Mouse (Mus musculus): ENCODE measurements at regions not wholly inside any gene's neighbourhood (a gene's known extent, or its start where the extent isn't known, plus 50 kb on each side); places are given as distances from the start of the nearest gene placed in this dataset.

DNA sequence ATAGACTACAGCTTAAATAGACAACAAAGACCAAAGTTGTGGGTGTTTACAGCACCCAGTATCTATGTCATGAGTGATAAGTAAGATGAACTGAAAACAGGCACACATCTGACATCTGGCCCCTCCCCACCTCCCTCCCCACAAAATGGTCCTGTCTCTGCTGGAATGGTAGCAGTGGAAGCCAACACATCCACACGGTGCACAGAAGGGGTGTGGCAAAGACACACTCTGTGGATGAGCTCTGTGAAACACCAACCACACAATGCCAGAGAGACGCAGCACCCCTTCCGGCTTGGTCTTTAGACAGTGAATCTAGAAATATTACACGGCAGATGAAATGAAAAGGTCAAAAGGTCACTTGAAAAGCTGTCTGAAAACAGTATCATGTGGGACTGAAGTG, 85.6 kb downstream of the Fgf18 start:
- H3K4me2 ChIP-seq = no peak overlapping the region
- 75% methylated on average over 4 of the region's 4 CpGs for WGBS
- H3K4me3 ChIP-seq (replicated peaks) = no peak overlapping the region
- H3K27ac ChIP-seq = no peak overlapping the region
- H3K4me1 ChIP-seq (replicated peaks) = peaks cover 5% of the 10 kb centered on the region; the same call in 1 of the 2 replicates
- H3K9me3 ChIP-seq = no peaks in the 10 kb centered on the region
- peaks cover 9% of the 10 kb centered on the region for H3K27me3 ChIP-seq
- no peak for ATAC-seq (ENCODE audit: insufficient number of reproducible peaks, insufficient read depth, low FRiP score, low TSS enrichment, low read depth)
- H3K36me3 ChIP-seq = no peaks in the 10 kb centered on the region
- no peak overlapping the region for H3K9ac ChIP-seq (replicated peaks)

DNA sequence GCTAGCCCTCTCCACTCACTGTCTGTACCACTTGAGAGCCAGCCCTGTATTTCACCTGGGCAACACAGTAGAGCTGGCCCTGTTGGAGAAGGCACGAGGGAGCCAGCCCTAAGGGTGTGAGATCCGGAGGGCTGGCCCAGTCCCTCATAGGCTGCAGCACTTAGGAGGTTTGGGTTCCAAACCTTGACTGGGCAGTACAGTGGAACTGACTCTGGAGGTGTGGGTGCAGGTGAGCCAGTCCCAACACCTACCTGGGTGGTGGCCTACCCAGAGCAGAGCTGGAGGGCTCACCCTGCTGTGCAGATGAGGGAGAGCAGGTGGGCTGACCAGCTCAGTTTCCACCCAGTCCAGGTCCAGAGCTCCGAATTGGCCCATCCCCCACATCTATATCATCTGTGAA, 86.8 kb downstream of the Fgf18 start:
- H3K4me1 ChIP-seq (replicated peaks) = peaks cover 5% of the 10 kb centered on the region; the same call in 1 of the 2 replicates
- no peaks in the 10 kb centered on the region for H3K9me3 ChIP-seq
- 66% methylated on average over 3 of the region's 3 CpGs for WGBS
- no peak overlapping the region for H3K4me3 ChIP-seq (replicated peaks)
- ATAC-seq (ENCODE audit: insufficient number of reproducible peaks, insufficient read depth, low FRiP score, low TSS enrichment, low read depth) = no peak
- no peak overlapping the region for H3K9ac ChIP-seq (replicated peaks)
- no peak overlapping the region for H3K27ac ChIP-seq
- no peaks in the 10 kb centered on the region for H3K36me3 ChIP-seq
- H3K4me2 ChIP-seq = no peak overlapping the region
- peaks cover 9% of the 10 kb centered on the region for H3K27me3 ChIP-seq

DNA sequence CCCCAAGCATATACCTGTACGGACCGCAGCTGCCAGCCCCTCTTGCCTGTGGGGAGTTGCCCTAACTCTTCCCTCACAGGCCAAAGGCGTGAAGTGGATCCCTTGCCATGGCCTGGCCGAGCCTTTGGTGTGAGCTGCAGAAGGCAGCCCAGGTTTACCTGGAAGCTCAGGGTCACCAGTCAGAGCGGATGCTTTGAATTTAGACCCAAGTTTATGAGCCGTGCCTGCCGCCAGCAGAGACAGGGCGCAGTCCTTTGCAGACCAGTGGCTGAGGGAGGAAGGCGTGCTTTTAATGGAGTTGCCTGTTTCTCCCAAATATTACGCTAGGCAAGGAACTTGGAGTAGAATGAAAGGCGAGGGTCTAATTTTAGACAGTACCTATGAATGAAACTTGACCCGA, 97.0 kb downstream of the Fgf18 start:
- Histone ChIP-seq H3K27me3 (0 out of 2 replicates have a peak, but pooled peaks cover 3% of the 10 kb centered on the region), H3K36me3 (no peaks in the 10 kb centered on the region), H3K9me3 (no peaks in the 10 kb centered on the region), H3K4me3 (replicated peaks) (no peak overlapping the region), H3K4me2 (peak overlapping the region; percentile 24; the same call in 1 of the 2 replicates), H3K4me1 (replicated peaks) (peaks cover 33% of the 10 kb centered on the region), H3K9ac (replicated peaks) (0 out of 2 replicates have a peak overlapping the region, but pooled peaks have one; percentile 4), H3K27ac (peak overlapping the region; percentile 53)
- ATAC-seq (ENCODE audit: insufficient number of reproducible peaks, insufficient read depth, low FRiP score, low TSS enrichment, low read depth) = peak; percentile 20; the same call in 1 of the 2 replicates
- WGBS = 25% methylated on average over 12 of the region's 12 CpGs

DNA sequence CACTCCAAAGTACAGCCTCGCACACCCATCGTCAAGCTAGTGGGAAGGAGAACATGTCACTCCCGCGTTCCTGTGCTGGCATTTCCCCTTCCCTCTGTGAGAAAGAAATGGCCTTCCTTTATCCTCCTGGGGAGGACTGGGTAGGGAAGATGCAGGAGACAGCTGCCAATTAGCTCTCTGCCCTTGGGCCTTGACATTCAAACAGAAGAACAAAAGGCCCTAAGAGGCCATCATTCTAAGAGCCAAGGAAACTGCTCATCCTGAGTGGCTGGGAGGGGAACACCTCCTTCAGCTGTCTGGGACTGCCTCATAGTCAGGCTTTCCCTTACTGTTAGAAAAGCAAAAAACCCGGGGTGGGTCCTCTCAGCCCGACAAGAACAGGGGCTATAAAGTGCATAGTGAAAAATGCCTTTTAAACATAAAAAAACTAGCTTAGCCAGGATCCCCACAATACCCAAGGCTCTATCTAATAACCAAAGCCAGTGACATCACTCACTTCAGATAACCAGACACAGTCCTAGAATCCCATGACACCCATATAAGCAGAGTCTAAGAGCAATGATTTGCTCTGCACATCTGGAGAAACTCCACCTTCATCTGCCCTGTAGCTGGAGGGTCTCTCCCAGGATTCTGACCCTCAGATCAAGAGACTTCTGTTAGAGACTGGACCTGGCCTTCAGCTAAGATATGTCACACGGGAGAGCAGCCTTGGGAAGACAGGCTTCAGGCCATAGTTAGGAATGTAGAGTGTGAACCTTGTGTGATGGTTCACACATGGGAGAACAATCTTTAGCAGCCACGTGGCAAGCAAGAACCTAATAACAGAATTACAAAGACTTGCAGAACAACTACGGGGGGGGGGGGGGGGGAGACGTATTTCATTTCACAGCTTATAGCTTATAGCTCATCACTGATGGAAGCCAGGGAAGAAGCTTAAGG, 107.1 kb downstream of the Fgf18 start:
- no peak overlapping the region for H3K4me3 ChIP-seq (replicated peaks)
- no peaks in the 10 kb centered on the region; the same call in 1 of the 2 replicates for H3K4me1 ChIP-seq (replicated peaks)
- H3K4me2 ChIP-seq = no peak overlapping the region
- no peak overlapping the region for H3K9ac ChIP-seq (replicated peaks)
- no peak for ATAC-seq (ENCODE audit: insufficient number of reproducible peaks, insufficient read depth, low FRiP score, low TSS enrichment, low read depth)
- H3K36me3 ChIP-seq = no peaks in the 10 kb centered on the region
- H3K27me3 ChIP-seq = no peaks in the 10 kb centered on the region; the same call in 1 of the 2 replicates
- WGBS = 75% methylated on average over 10 of the region's 10 CpGs
- H3K9me3 ChIP-seq = no peaks in the 10 kb centered on the region
- no peak overlapping the region for H3K27ac ChIP-seq

DNA sequence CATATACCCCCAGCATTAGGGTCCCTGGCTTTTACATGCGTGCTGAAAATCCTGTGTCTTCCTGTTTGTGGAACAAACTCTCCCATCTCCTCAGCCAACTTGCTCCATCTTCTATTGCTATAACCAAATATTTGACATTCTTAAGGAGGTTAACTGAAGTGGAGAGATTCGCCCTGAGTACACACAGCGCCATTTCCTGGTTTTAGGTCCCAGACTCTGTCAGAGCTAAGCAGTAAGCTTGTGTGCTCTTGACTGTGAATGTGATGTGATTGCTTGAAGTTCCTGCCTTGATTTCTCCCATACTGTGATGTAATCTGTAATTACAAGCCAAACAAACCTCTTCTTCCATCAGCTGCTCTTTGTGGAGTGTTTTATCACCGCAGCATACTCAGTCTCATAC, 110.8 kb downstream of the Fgf18 start:
- no peaks in the 10 kb centered on the region for H3K36me3 ChIP-seq
- no peak overlapping the region for H3K4me3 ChIP-seq (replicated peaks)
- H3K9ac ChIP-seq (replicated peaks) = no peak overlapping the region
- H3K9me3 ChIP-seq = no peaks in the 10 kb centered on the region
- H3K4me1 ChIP-seq (replicated peaks) = no peaks in the 10 kb centered on the region; the same call in 1 of the 2 replicates
- H3K4me2 ChIP-seq = no peak overlapping the region
- WGBS = 87% methylated on average over 4 of the region's 4 CpGs
- ATAC-seq (ENCODE audit: insufficient number of reproducible peaks, insufficient read depth, low FRiP score, low TSS enrichment, low read depth) = no peak
- no peaks in the 10 kb centered on the region; the same call in 1 of the 2 replicates for H3K27me3 ChIP-seq
- no peak overlapping the region for H3K27ac ChIP-seq

DNA sequence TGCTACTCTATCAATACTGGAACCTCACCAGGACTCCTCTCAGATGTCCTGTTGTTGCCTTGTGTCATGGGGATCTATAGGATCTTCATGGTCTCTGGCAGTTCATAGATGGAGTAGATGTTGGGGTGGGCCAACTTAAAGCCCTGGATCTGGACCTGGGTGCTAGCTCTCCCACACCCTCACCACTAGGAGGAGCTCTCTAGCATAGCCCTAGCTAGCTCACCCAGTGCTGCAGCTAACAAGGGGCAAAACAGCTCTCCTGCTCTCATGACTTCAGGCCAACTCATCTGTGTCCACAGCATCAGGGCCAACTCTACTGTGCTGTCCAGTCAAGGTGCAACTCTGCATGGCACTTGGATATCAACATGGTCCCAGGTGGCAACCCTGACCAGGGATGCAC, 118.3 kb downstream of the Fgf18 start:
- no peak for ATAC-seq (ENCODE audit: insufficient number of reproducible peaks, insufficient read depth, low FRiP score, low TSS enrichment, low read depth)
- Histone ChIP-seq H3K9ac (replicated peaks) (no peak overlapping the region), H3K27me3 (no peaks in the 10 kb centered on the region), H3K4me2 (no peak overlapping the region), H3K36me3 (no peaks in the 10 kb centered on the region), H3K27ac (no peak overlapping the region), H3K4me3 (replicated peaks) (no peak overlapping the region), H3K4me1 (replicated peaks) (no peaks in the 10 kb centered on the region), H3K9me3 (no peaks in the 10 kb centered on the region)

DNA sequence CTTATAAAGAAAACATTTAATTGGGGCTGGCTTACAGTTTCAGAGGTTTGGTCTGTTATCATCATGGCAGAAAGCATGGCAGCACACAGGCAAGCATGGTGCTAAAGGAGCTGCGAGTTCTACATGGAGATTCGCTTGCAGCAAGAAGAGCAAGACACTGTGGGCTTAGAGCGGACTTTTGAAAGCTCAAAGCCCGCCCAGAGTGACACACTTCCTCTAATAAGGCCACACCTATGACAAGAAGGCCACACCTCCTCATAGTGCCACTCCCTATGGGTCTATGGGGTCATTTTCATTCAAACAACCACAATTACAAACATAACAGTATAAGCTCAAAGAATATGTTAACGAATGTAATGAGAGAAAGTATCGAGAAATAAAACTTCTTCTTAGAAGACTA, 120.1 kb downstream of the Fgf18 start:
- Histone ChIP-seq H3K36me3 (no peaks in the 10 kb centered on the region), H3K27me3 (no peaks in the 10 kb centered on the region), H3K4me2 (no peak overlapping the region), H3K9me3 (no peaks in the 10 kb centered on the region), H3K4me3 (replicated peaks) (no peak overlapping the region), H3K9ac (replicated peaks) (no peak overlapping the region), H3K4me1 (replicated peaks) (no peaks in the 10 kb centered on the region), H3K27ac (no peak overlapping the region)
- 95% methylated on average over 6 of the region's 6 CpGs for WGBS
- no peak for ATAC-seq (ENCODE audit: insufficient number of reproducible peaks, insufficient read depth, low FRiP score, low TSS enrichment, low read depth)

DNA sequence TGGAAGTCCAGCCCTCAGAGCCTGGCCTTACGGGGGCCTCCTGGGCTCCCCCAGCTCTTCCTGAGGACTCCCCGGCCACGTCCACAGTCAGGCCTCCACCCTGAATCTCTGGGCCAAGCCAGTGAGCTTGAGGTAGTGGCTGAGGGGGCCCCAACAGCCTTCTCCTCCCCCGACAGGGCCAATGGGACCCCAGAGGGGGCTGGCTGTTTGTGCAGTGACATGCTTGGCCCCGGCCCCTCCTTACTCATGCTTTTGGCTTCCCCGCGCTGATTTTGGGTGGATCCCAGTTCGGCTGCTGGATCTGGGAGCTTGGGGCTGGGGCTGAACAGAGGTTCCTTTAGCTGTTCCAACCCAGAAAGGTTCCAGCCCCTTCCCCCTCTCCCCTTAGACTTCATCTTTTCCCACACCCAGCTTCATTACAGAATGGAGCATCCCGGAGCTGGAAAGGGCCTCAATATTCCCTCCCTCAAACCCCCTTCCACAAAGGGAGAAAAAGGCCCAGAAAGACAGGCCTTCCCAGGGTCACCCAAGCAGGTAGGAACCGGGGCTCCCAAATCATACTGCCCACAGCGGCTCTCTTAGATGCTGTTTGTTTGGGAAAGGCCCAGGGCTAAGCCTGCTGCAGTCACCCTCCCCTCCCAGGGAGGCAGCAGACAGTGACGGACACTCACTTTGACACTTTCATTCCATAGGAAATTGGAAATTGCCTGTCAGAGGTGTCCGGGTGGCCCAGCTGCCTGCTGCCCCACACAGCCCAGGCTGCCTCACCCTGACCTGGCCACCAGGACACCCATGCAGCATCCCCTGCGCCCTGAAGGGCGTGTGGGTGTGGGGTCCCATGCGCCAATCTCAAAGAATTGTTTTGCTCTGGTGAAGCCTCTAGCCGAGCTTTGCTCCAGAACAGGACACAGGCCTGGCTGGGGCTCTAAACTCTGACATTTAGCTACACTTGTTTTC, 133.7 kb downstream of the Fgf18 start:
- H3K36me3 ChIP-seq = no peaks in the 10 kb centered on the region
- ATAC-seq (ENCODE audit: insufficient number of reproducible peaks, insufficient read depth, low FRiP score, low TSS enrichment, low read depth) = no peak
- H3K4me3 ChIP-seq (replicated peaks) = no peak overlapping the region
- H3K27me3 ChIP-seq = no peaks in the 10 kb centered on the region; the same call in 1 of the 2 replicates
- peaks cover 13% of the 10 kb centered on the region for H3K4me1 ChIP-seq (replicated peaks)
- H3K27ac ChIP-seq = no peak overlapping the region; the same call in 1 of the 2 replicates
- no peaks in the 10 kb centered on the region for H3K9me3 ChIP-seq
- no peak overlapping the region for H3K4me2 ChIP-seq
- WGBS = 76% methylated on average over 17 of the region's 17 CpGs
- 0 out of 2 replicates have a peak overlapping the region, but pooled peaks have one; percentile 13 for H3K9ac ChIP-seq (replicated peaks)

DNA sequence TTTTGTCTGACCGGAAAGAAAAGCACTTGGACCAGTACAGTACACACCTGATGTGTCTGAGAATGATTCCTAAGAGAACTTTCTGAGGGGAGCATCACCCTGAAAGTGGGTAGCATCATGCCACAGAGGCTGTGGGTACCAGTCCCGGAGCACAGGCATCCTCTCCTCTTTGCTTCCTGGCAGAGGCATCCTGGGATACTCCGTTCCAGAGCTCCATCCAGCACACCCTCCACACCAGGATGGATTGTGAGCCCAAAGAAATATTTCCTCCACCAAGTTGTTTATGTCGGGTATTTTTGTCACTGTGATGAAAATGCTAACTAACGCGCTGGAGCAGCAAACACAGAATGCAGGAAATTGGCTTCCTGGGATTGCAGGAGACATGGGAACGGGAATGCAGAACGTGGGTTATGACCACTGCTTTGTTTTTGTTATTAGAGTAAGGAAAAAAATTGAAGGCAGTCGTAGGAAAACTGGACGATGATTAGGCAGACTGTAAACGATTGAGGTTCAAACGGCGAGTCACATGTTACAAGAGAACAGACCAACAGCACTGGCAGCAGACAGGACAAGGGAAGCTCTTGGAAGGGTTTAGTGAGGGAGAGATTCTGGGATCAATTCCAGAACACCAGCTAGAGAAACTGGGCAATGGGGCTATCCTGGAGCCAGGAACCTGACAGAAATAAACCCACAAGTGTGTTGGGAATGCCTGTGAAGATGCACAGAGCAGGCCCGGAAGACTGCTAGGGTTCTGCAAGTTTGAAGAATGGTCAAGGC, 134.6 kb downstream of the Fgf18 start:
- Histone ChIP-seq H3K4me1 (replicated peaks) (peaks cover 13% of the 10 kb centered on the region), H3K4me3 (replicated peaks) (no peak overlapping the region), H3K27ac (no peak overlapping the region; the same call in 1 of the 2 replicates), H3K27me3 (peaks cover 1% of the 10 kb centered on the region; the same call in 1 of the 2 replicates), H3K9ac (replicated peaks) (0 out of 2 replicates have a peak overlapping the region, but pooled peaks have one; percentile 13), H3K9me3 (no peaks in the 10 kb centered on the region), H3K4me2 (no peak overlapping the region), H3K36me3 (no peaks in the 10 kb centered on the region)
- no peak for ATAC-seq (ENCODE audit: insufficient number of reproducible peaks, insufficient read depth, low FRiP score, low TSS enrichment, low read depth)
- WGBS = 67% methylated on average over 14 of the region's 14 CpGs

DNA sequence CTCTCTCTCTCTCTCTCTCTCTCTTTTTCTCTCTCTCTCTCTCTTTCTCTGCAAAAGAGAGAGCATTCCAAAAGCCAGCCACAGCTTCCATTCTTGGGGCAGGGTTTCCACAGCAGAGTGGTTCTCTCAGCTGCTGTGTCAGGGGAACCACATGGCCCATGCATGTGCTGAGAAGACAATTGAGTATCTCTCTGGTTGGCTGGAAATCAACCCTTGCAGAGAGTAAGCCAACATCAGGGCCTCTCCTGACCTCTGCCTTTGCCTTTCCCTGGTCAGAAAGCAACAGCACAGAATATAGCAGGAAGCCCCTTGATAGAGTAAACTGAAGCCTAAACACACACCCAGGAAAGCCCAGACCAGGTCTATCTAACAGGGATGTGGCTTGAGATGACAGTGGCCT, 138.6 kb downstream of the Fgf18 start:
- Histone ChIP-seq H3K4me3 (replicated peaks) (no peak overlapping the region), H3K4me1 (replicated peaks) (peaks cover 27% of the 10 kb centered on the region), H3K27ac (no peak overlapping the region), H3K9ac (replicated peaks) (no peak overlapping the region), H3K9me3 (no peaks in the 10 kb centered on the region), H3K4me2 (no peak overlapping the region), H3K27me3 (peaks cover 3% of the 10 kb centered on the region; the same call in 1 of the 2 replicates), H3K36me3 (no peaks in the 10 kb centered on the region)
- no peak for ATAC-seq (ENCODE audit: insufficient number of reproducible peaks, insufficient read depth, low FRiP score, low TSS enrichment, low read depth)

All from limb, embryonic 12.5 days (tissue).